Mouse (Mus musculus) adrenal gland, postnatal 25 days (tissue): ENCODE measurements around the gene Clspn. TPM values are rescaled to one million over a fixed set of nuclear protein-coding genes. Genes with fewer than 3 reads are reported as not detected.
"Not testable (repeated sequence)": the region's sequence is repeated elsewhere in the genome, so short reads cannot be mapped to it uniquely, and the experiment has no call there.

Source experiments
- DNase-seq: peaks from one replicate; pipeline ENCODE4 v3.0.0; 2021; ENCODE audit warnings: mixed read lengths
- long read RNA-seq: library from polyadenylated mRNA; stranded (forward); transcript quantifications from one replicate; pipeline ENCODE4 v2.0.0, GENCODE M21; 2021
- total RNA-seq: library from RNA; stranded (reverse); gene quantifications from 2 replicates; pipeline ENCODE4 v1.2.3, GENCODE M21; 2021

Gene Clspn
- total RNA-seq, result 5.0 and 7.0 TPM in 2 replicates
- long read RNA-seq, partial matches to known transcripts, result 0 of 1 reads
- long read RNA-seq, other reads (novel, unspliced or antisense), result 1 of 1 reads

DNA sequence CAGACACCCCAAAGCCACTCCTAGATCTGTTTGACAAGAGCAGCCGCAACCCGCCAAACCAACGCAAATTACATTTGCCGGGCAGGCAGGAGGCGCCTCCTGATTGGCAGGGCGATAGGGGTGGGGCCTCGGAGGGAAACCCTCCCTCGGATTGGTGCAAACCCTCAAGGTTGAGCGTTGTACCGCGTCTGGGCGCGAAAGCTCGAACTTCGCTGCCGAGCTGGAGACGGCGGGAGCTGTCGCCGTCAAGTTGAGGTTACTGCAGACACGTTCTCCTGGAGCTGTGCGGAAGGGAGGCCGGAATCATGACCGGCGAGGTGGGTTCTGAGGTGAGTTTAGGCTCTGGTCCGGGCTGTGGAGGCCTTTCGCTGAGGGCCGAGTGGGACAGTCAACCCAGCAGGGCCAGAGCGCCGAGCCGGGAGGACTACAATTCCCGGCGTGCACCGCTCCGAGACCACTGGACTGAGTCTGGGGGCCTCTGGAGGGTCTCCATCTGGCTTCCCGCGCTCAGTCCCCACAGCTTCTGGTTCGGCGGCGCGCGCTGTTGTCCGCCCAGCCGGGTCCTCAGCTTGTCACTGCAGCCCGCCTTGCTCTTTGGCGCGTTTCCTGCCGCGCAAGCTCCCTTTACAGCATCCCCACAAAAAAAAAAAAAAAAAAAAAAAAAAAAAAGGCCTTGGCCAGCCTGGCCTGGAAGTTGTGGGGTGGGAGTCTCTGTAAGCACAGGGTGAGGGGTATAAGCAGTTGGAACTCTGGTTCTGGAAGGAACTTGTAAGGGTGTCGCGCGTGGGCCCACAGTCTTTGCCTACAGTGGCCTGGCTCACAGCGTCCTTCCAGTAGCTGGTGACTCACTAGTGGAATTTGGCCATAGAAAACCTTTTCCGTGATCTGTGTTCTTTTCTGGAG, at the start of gene Clspn:
Gene Clspn, plus strand, starts transcription at position 127 of the 903 bp plus-strand sequence.
- DNase-seq, result peak; percentile 90

- no peak for DNase-seq
Observed at GRCm38 (mm10) chr4:126508110-126508899, 48.4 kb upstream of the Clspn start.

- DNase-seq, result no peak
Observed at GRCm38 (mm10) chr4:126509072-126509471, 47.7 kb upstream of the Clspn start.

- DNase-seq, result no peak
Observed at GRCm38 (mm10) chr4:126511013-126511412, 45.7 kb upstream of the Clspn start.

DNA sequence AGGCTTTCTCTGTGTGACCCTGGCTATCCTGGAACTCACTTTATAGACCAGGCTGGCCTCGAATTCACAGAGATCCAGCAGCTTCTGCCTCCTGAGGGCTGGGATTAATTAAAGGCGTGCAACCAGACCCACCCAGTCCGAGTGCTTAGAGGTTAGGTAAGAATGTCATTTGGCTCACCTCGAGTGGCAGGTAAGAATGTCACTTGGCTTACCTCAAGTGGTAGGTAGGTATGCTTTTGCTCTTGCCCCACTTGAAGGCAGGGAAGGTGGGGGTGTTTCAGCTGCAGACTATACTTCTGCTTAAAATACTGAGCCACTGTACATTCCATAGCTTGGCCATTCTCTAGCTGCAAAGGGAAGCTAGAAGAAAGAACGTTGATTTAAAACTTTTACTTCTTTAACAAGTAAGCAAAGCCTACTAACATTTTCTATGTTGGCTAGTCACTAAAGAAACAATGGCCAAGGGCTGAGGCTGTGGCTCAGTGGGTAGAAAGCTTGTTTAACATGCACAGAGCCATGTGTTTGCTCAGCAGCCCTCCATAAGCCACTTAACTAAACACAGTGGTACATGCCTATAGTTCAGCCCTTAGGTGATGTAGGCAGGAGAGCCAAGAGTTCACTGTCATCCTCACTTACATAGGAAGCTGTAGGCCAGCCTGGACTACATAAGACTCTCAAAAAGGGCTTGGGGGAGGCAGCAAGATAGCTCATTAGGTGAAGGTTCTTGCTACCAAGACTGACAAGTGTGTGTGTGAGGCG, 44.2 kb upstream of the Clspn start:
- no peak for DNase-seq

DNA sequence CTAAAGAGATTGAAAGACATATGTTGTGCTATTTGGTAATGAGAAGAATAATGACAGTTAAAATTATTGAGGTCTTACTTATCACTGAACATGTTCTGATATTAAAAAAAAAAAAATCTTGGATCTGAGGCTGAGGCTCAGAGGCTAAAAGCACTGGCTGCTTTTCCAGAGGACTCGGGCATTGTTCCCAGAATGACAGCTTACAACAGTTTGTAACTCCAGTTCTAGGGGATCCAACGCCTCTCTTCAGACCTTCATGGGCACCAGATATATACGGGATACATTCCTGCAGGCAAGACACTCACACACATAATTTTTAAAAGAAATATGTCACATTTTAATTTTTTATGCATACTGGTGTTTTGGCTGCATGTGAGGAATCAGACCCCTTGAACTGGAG, 30.6 kb upstream of the Clspn start:
- DNase-seq, result no peak

DNA sequence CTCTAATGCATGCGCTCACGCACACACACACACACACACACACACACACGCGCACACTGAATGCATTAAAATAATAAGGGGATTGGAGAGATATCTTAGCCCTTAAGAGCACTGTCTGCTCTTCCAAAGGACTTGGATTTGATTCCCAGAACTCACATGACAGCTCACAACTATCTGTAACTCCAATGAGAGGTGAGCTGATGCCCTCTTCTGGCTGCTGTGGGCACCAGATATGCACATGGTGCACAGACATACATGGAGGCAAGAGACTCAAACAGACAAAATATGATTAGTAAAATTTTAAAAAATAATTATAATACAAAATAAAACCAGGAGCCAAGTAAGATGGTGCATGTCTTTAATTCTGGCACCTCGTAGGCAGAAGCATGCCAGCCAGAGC, 29.9 kb upstream of the Clspn start:
- DNase-seq, result no peak

GRCm38 (mm10) chr4:126532292-126532691, 24.4 kb upstream of the Clspn start:
- no peak for DNase-seq

- DNase-seq, result peak; percentile 71
Observed at GRCm38 (mm10) chr4:126532827-126533728, 23.7 kb upstream of the Clspn start, which contains the start of gene Ago4. Gene Ago4, minus strand, starts transcription at chr4:126533472.

DNA sequence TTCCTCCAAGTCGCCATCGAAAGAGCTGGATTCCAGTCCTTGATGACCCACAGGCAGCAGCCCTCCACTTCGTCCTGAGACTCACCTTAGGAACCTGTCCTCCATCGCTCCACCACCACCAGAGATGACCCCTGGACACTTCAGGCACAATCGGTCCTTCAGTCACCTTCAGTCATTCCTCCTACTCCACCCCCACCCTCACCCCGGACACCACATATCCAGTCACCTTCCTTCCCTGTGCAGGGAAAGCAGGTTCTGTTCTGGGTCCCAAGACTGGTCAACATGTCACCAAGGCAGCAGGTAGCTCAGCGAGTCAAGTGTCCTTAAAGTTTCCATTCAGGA, 23.0 kb upstream of the Clspn start:
- no peak for DNase-seq

GRCm38 (mm10) chr4:126535631-126536030, 21.1 kb upstream of the Clspn start:
- DNase-seq, result not testable (repeated sequence)

DNA sequence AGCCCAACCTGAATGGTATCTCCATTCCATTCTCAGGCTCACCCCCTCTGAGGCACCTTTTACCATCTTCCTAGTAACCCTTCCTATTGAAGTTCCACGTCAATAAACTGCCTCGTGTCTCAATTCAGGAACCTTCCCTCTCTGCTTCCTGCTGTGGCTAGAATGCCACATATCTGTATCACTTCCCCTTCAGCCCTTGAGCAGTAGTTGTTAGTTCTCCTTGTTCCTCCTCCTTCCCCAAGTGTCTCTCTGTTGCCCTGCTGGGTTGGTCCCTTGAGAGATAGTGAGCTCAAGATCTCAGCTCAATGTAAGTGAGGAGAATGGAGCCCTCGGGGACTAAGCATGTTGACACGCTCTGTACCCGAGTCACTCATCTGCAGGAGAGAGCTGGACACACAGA, 19.9 kb upstream of the Clspn start:
- no peak for DNase-seq

GRCm38 (mm10) chr4:126540487-126541071, 16.2 kb upstream of the Clspn start:
- no peak for DNase-seq

DNA sequence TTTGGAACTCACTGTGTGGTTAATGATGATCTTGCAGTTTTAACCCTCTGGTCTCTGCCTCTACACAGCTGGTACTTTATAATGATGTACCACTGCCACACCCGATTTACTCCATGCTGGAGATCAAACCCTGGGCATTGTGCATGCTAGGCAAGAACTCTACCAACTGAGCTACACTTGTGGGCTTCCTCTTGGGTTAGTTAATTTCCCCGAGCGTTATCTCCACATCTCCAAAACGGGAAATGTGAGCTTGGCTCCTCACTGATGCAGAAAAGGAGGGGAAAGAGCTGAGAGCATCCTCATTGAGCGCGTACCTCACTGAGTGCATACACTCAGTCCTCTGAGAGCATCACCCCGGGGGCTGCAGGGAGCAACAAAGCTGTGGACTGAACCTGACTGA, 13.9 kb upstream of the Clspn start:
- DNase-seq, result no peak

GRCm38 (mm10) chr4:126545016-126545415, 11.7 kb upstream of the Clspn start:
- no peak for DNase-seq

GRCm38 (mm10) chr4:126545703-126546102, 11.0 kb upstream of the Clspn start:
- DNase-seq, result no peak

DNA sequence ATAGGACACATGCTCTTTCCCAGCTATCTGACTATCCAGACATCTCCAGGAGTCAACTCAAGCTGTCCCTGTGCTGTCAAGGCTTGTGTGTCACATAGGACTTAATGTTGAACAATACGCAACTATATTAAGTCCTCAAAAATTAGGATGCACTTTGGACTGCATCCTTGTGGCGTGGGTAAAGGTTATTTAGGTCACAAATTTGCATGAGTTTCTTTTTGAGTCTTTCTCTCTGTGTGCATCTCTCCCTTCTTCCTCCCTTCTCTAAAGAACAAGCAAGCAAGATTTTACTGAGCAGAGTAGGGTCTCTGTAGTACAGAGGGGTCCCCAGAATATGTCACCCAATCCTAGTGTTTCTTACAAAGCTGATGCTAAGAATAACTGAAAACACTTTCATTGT, 10.6 kb upstream of the Clspn start:
- no peak for DNase-seq

DNA sequence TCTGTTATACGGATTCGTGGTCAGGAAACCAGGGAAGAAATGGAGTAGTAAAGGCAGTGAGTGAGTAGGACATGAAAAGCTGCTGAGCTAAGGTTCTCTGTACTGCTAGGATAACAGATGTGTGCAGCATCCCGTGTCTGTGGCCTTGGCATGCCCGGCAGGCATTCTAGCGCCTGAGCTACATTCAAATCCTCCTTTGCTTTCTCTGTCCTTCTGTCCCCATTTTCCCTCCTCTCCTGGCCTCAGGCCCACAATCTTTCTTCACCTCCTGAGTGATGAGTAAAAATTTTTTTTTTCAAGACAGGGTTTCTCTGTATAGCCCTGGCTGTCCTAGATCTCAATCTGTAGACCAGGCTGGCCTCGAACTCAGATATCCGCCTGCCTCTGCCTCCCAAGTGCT, 4.6 kb upstream of the Clspn start:
- DNase-seq, result peak; percentile 13

GRCm38 (mm10) chr4:126553105-126553504, 3.6 kb upstream of the Clspn start:
- peak; percentile 14 for DNase-seq

DNA sequence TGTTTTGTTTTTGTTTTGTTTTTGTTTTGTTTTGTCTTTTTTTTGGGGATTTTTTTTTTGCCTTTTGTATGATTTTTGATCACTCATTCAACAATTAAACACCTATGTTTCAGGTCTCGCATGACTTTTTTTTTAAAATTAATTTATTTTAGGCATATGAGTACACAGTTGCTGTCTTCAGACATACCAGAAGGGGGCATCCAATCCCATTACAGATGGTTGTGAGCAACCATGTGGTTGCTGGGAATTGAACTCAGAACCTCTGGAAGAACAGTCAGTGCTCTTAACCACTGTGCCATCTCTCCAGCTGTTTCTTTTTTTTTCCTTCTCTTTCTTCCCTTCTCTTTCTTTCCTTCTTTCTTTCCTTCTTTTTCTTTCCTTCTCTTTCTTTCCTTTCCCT, 3.0 kb upstream of the Clspn start:
- no peak for DNase-seq

DNA sequence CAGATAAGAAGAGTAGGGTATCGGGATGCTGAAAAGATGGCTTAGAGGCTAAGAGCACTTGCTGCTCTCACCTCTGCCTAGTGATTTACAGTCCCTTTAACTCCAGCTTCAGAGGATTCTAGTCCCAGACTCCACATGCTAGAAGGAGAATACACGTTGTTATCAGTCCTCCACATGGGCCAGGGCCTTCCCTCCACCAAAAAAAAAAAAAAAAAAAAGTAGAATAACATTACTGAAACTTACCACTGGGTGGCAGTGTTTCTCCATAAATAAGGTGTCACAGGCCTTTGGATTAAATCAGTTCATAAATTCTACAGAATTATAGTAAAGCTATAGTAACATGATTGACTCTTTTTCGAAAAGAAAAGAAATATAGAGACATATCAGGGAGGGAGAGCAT, 2.3 kb upstream of the Clspn start:
- DNase-seq, result no peak
